Mouse (Mus musculus): ENCODE measurements around the gene Tmem214.

DNA sequence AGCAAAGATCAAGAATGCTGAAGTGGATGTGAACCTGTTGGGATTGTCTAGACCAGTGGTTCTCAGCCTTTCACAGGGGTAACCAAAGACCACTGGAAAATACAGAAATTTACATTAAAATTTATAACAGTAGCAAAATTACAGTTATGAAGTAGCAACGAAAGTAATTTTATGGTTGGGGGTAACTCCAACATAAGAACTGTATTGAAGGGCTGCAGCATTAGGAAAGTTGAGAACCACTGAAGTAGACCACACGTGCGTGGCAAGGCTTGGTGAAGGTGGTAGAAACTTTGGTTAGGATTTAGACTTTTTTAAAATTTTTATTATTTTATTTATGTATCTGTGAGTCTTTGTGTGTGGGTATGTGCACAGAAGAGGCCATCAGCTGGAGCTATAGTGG, at the start of gene Tmem214:
- no peak for TF ChIP-seq CTCF (IDR thresholded peaks at IDR 0.05; ENCODE audit: low read depth, low read length)
- no peak for TF ChIP-seq POLR2A (IDR thresholded peaks at IDR 0.05; ENCODE audit: borderline replicate concordance, low read depth, low read length)
